Mouse (Mus musculus) urinary bladder, postnatal 4 days (tissue): ENCODE results near the gene Pimreg.

Experiments used
- DNase-seq, 2 experiments: peaks; one replicate each; pipeline ENCODE4 v3.0.0; 2021 to 2022; ENCODE audit warnings: low spot score in 2 of 2

Pimreg gene

GRCm38 (mm10) chr11:72065103-72065502, 23.3 kb downstream of the Pimreg start:
- no peak for DNase-seq

DNA sequence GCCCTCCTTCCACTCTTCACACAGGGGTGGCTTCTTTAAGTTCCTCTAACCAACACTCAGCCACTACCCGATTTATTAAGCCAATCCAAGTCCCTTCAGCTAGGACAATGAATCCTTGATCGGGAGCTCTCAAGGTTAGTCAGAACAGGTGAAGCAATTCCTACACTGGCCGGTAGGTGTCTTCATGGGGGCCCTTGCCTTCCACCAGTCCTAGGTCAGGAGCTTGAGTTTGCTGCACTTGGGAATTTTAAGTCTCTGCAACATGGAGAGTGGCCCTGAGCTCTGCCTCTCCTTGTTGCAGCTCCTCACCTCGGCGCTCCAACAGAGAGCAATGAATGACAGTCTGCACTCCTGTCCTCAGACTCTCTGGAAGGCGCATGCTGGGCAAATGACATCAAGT, 24.5 kb downstream of the Pimreg start:
- DNase-seq = no peak

DNA sequence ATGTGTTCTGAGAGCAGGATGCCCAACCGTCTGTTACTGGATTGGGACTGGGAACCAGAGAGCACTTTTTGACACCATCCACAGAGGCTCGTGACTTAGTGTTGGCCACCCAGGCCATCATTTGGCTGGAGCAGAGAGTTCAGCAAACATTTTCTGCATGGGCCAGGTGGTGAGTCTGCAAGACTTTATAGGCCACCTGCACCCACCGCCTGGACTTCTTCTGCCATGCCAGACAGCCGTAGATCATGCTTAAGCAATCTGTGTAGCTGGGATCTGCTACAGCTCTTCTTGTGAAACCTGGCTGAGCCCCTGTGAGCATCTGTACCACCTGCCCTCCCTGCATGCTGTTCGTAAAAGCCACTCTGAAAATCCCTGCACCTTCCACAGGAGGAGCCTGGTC, 25.5 kb downstream of the Pimreg start:
- no peak for DNase-seq

GRCm38 (mm10) chr11:72068026-72068425, 26.2 kb downstream of the Pimreg start:
- DNase-seq = no peak

DNA sequence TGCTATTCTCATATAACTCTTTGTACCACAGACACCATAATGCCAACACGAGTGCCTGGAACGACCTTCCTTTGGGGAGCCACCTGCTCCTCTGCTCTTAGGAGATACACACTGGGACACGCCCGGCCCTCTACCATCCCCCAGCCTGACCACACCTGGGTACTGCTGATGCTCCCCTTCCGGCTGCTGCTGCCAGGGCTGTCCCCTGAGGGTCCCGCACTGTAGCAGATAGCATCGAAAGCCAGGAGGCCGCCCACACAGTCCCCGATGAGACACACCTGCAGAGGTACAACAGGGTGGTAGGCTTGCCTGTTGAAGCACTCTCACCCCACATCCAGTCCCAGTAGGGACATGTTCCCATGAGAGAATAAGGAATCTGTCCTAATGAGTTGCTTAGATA, 28.9 kb downstream of the Pimreg start:
- DNase-seq = no peak

- DNase-seq = no peak
These were observed 30.6 kb downstream of the Pimreg start for GRCm38 (mm10) chr11:72072331-72072905.

- no peak for DNase-seq
These were observed 32.4 kb downstream of the Pimreg start for GRCm38 (mm10) chr11:72074230-72074629.

GRCm38 (mm10) chr11:72078056-72078455, 36.2 kb downstream of the Pimreg start:
- DNase-seq = no peak

GRCm38 (mm10) chr11:72078647-72079046, 36.8 kb downstream of the Pimreg start:
- no peak for DNase-seq

DNA sequence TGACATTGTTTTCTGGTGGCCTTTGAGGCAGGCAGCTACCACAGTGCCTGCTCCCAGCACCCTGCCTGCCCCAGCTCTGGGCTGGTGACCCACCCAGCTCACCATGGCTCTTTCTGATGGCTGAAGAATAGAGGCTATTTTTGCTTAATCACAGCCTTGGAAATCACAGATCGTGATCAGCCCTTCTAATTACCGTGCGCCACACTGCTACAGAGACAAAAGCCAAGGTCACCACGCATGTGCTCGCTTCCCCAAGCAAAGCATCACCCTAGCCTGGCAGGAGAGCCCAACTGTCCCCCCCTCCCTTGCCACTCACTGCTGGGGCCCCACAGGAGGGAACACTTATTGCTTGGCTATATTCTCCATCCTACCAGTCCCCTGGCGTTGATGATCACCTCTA, 38.6 kb downstream of the Pimreg start:
- DNase-seq = no peak

- no peak for DNase-seq
These were observed 40.8 kb downstream of the Pimreg start for GRCm38 (mm10) chr11:72082601-72083000.

DNA sequence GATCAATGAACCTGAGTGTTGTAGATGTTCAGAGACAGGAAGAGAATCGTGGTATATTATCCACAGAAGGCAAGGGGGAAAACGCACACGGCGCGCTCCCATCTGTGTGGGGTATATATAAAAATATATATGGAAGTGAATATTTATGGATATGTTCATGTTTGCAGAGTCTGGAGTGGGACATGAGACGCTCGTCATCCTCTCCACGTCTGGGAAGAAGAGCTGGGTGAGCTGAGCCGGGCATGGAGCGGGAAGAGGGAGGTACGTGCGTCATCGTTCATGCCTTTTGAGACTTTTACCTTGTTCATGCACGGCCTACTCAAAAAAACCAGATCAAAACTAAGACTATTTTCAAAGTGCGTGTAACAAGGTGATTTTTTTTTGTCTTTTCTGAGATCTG, 42.5 kb downstream of the Pimreg start:
- DNase-seq = no peak

- no peak for DNase-seq
These were observed 44.6 kb downstream of the Pimreg start for GRCm38 (mm10) chr11:72086251-72087046.

DNA sequence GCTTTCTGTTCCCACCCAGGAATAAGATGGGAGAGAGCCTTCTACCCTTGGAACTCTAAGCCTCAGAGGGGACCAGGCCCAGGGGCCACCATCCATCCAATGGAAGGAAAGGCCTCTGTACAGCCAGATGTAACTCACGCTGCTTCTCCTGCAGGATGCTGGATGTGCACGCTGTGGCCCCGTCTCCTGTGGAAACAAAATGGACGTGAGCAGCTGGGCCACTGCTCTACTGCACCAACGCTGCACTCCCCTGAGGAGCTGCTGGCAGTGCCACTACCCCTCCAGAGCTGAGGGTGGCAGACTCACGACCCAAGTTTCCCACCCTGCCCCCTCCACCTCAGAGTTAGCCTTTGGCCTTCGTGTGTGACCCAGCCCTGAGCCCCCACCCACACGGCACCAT, 50.6 kb downstream of the Pimreg start:
- no peak for DNase-seq

- peak in 1 of 2 experiments; percentile 35 for DNase-seq
These were observed 52.6 kb downstream of the Pimreg start for GRCm38 (mm10) chr11:72094442-72094841.

DNA sequence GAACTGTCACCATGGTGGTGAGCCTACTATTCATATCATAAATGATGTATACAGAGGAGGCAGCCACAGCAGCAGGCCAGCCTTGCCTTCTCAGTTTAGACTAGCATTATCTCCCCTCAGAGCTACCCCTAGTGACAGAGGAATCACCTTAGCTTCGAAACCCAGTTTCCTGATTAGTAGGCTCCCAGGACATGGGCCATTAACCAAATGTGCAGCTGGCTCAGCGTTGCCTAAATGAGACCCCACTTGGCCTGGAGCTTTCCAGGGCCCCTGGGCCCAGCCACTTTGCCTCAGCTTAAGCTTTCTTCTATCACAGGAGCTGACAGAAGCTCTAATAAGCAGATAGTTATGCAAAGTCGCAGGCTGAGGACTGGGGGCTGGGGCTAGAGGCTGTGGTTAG, 54.2 kb downstream of the Pimreg start:
- no peak for DNase-seq
